Mouse (Mus musculus) urinary bladder, postnatal 10 days (tissue): ENCODE measurements around the gene Sowahd.

Source experiments
- DNase-seq: peaks from one replicate; pipeline ENCODE4 v3.0.0; 2022; ENCODE audit warnings: low spot score

Gene Sowahd

DNA sequence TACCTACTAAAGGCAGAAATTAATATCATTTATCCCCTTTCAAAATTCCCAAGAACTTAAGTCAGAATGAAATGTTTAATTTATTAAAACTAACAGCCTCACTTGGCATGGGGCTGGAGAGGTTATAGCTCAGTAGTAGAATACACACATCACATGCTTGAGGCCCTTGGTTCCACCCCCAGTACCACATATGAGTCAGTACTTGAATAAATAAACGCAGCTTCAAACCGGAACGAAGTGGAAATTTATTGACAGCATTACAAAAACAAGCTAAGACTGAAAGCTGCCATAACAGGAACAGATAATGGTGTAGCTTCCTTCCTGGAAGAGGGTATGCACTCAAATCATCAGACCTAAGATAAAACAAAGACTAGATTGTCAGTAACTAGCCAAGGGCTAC lies 42.8 kb downstream of the Sowahd start:
- DNase-seq, result no peak

DNA sequence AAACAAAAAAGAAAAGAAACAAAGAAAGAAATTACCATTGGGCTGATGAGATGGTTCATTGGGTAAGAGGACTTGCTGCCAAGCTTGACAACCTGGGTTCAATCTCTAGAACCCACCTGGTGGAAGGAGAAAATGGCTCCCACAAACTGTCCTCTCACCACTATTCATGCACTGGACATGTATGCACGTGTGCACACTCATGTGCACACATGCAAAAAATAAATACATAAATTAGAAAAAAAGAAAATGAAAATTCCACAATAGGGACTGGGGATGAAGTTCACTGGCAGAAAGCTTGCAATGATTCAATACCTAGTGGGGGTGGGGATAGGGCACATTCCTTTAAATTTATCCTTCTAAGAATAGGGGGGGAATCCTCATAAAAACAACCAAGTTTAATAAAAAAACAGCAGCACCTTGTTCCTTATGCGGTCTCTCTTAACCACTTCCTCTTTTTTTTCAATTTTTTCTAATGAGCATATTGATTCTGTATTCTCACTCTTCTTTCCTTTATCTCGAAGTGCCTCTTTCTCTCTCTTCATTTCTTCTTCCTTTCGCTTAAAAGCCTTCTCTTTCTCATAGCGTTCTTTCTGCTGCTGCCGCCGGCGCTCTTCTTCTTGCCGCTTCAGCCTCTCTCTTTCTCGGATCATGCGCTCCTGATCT lies 46.6 kb downstream of the Sowahd start:
- no peak for DNase-seq

DNA sequence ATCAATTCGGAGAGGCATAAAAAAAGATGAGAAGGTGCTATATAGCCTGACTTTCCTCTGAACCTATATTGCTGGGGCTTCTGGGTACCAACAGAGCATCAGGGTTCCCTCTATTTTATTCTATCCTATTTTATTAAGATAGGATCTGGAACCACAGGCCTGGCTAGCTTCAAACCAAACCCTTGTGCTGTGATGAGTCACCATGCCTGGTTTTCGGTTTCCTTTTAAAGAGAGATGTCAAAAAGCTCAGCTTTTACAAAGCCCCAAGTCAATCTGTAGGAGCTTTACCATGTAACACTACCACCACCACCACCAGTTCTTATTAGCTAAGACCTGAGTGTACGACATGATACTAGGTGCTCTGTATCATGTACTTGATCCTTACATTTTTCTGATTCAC lies 50.0 kb downstream of the Sowahd start:
- DNase-seq, result no peak
